Mouse (Mus musculus): ENCODE results near the gene Arsk.

Arsk gene

GRCm38 (mm10) chr13:76098493-76099303 lies at the start of gene Arsk, which contains the start of gene Ttc37:
Gene Arsk (minus strand): TSS chr13:76098660.
Gene Ttc37 (plus strand): TSS chr13:76098734.
- DNase-seq: peak; percentile 94

- no peak for DNase-seq
Measured at GRCm38 (mm10) chr13:76141117-76141808, 42.8 kb upstream of the Arsk start.

GRCm38 (mm10) chr13:76138862-76139261 lies 40.4 kb upstream of the Arsk start:
- DNase-seq: no peak

GRCm38 (mm10) chr13:76132415-76132814 lies 34.0 kb upstream of the Arsk start:
- no peak for DNase-seq

GRCm38 (mm10) chr13:76128799-76129198 lies 30.3 kb upstream of the Arsk start:
- DNase-seq: no peak

GRCm38 (mm10) chr13:76109069-76109824 lies 10.8 kb upstream of the Arsk start:
- DNase-seq: no peak

GRCm38 (mm10) chr13:76101989-76102388 lies 3.5 kb upstream of the Arsk start:
- no peak for DNase-seq

- peak; percentile 46 for DNase-seq
Measured at GRCm38 (mm10) chr13:76098116-76098492, 356 bp downstream of the Arsk start.

- no peak for DNase-seq
Measured at GRCm38 (mm10) chr13:76074323-76074722, 24.1 kb downstream of the Arsk start.

- DNase-seq: no peak
Measured at GRCm38 (mm10) chr13:76064363-76064945, 34.0 kb downstream of the Arsk start.

- no peak for DNase-seq
Measured at GRCm38 (mm10) chr13:76063548-76063947, 34.9 kb downstream of the Arsk start.

- no peak for DNase-seq
Measured at GRCm38 (mm10) chr13:76062569-76062968, 35.9 kb downstream of the Arsk start.

GRCm38 (mm10) chr13:76062126-76062525 lies 36.3 kb downstream of the Arsk start:
- DNase-seq: no peak

GRCm38 (mm10) chr13:76059591-76059990 lies 38.9 kb downstream of the Arsk start:
- no peak for DNase-seq

GRCm38 (mm10) chr13:76057267-76058069 lies 41.0 kb downstream of the Arsk start:
- no peak for DNase-seq

- DNase-seq: no peak
Measured at GRCm38 (mm10) chr13:76056896-76057266, 41.6 kb downstream of the Arsk start, which contains the start of gene Gpr150. Gene Gpr150 (minus strand): TSS chr13:76056996.

GRCm38 (mm10) chr13:76056261-76056724 lies 42.2 kb downstream of the Arsk start:
- peak; percentile 56 for DNase-seq

GRCm38 (mm10) chr13:76055391-76056232 lies 42.8 kb downstream of the Arsk start:
- peak; percentile 14 for DNase-seq

- DNase-seq: no peak
Measured at GRCm38 (mm10) chr13:76044971-76045370, 53.5 kb downstream of the Arsk start.

- no peak for DNase-seq
Measured at GRCm38 (mm10) chr13:76042455-76042854, 56.0 kb downstream of the Arsk start.

GRCm38 (mm10) chr13:76024588-76024987 lies 73.9 kb downstream of the Arsk start:
- DNase-seq: no peak

Data from lung, postnatal 14 days (tissue).